Mouse (Mus musculus) fibroblast of lung, adult 2 months (primary cell): ENCODE measurements around the gene Tcaf3.

Source experiments
- DNase-seq: peaks from one replicate; pipeline ENCODE4 v3.0.0-alpha.2; 2011; ENCODE audit warnings: low read depth

Gene Tcaf3

DNA sequence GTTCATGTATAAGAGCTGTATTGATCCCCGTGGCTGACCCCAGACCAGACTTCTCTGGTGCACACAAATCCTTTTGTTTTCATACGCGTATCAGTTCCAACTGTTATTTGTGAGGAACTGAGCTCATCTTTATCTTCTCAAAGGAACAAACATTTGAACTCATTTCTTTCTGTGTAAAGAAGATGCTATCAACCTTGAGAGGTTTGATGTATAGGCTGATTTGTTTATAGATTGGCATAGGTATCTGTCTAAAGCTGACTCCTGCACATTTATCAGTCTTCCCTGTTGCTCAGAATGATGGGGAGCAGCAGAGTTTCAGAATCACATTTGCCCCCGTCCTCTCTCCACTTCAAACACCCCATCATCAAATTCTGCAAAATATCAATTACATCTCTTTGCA, at the start of gene Tcaf3:
Gene Tcaf3, minus strand, starts transcription at position 101 of the 400 bp plus-strand sequence.
- no peak for DNase-seq

DNA sequence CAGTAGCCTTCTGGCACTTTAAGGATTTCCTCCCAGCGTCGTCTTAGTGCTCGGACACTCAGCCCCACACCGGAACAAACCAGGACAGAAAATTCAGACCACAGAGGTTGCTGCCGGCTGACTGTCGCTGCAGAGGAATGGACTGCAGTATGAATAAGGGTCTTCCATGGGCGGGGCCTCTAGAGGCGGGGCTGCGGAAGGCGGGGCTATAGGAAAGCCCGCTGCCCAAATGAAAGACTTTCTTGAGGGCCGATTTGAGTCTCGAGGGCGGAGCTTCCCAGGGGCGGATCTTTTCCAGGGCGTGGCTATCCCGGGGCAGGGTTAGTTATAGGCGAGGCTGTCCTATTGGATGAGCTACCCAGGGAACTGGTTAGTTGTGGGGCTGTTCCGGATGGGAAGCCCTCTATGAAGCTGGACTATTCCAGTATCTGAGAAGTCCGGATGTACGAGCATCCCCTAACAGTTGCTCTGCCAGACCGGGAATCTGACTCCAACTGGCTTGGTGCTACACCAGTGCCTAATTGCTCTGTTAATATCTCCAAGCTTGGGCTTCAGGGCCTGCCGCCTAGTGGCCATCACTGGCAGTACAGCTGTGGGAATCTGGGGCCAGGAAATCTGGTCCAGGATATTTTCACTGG, 47.5 kb upstream of the Tcaf3 start, which contains the start of gene Tcaf2:
Gene Tcaf2, minus strand, starts transcription at position 343 of the 638 bp plus-strand sequence.
- DNase-seq, result peak; percentile 91

DNA sequence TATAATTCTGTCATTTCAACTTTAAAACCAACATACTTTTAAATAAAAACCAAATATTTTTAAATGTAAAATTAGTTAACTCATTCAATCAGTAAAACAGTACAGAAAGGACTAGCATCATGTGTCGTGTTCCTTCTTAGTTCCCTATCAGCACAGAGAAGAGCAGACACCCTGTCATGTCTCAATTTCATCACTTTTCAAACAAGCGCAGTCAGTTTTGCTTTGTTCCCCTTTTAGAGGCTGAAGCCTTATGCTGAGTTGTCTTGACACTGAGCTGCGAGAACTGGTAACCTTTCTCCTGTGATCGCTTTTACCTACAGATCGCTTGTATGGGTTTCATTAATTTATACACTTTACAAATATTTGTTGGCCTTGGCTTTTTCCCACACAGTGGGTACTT, 36.9 kb upstream of the Tcaf3 start:
- DNase-seq, result no peak

DNA sequence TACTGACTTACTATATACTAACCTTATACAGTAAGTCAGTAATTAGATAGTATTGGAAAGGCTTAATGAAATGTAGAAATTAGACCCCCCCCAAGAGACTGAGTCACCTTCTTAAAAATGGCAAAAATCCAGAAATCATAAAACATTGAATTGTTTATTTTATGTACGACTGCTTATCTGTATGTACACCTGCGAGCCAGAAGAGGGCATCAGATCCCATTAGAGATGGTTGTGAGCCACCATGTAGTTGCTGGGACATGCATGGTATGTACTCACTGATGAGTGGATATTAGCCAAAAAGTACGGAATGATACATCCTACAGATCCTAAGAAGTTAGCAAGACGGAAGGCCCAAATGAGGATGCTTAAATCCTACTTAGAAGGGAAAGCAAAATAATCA, 33.9 kb upstream of the Tcaf3 start:
- no peak for DNase-seq

DNA sequence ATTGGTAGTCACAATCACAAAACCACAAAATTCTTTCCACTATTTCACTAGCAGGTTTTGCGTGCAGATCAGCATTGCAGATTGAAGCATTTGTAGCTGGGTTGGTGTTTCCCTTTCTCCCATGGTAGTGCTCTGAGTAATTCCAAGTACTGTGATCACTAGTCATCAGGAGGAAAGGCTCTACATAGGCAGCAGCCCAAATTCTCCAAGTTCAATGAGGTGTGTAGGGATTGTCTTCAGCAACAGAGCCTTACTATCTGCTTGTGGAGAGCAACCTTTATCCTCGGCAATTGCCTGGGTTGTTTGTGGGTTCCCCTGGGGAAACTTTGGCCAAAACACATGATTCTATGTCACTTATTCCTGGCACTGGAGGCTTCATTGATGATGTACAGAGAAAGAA, 19.4 kb upstream of the Tcaf3 start:
- no peak for DNase-seq

DNA sequence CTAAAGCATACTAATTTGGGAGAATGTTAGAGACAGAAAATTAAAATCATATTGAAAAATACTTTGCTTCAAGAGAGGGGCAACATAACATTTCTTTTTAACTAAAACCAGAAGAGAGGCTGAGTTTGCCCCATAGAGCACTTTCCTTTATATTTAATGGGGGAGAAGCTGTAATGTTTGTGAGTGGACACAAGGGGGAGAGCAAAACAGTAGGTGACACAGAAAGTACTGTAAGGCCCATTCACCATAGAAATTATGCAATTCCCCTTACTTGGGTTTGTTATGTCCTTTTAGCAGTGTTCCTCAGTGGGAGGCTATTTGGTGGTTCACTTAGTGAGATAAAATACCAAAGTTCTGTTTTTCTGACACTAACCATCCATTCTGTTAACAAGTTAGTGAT, 14.7 kb upstream of the Tcaf3 start:
- peak; percentile 22 for DNase-seq

DNA sequence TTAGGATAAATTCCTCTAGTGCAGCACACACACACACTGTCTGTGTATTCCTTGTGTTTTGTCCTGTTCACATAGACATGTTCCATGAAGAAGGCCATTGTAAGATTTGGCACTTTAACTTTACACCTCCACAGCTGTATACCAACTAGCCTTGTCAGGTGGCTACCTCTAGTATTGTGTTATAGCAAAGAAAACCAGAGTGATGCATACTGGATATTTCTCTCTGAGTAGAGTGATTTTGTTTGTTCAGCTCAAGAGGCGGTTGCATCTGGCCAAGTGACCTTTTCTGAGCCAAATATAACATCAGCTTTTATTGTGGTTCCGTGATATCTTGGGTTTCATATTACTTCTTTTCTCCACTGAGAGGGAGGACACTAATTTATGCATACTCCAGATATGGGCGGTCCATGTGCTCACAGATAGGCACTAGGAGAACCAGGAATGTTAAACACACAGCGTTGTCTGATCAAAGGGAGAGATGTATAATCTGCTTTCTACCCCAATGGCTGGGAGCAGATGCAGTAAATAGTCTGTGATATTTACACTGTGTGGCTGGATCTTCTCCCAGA, 13.5 kb upstream of the Tcaf3 start:
- no peak for DNase-seq

DNA sequence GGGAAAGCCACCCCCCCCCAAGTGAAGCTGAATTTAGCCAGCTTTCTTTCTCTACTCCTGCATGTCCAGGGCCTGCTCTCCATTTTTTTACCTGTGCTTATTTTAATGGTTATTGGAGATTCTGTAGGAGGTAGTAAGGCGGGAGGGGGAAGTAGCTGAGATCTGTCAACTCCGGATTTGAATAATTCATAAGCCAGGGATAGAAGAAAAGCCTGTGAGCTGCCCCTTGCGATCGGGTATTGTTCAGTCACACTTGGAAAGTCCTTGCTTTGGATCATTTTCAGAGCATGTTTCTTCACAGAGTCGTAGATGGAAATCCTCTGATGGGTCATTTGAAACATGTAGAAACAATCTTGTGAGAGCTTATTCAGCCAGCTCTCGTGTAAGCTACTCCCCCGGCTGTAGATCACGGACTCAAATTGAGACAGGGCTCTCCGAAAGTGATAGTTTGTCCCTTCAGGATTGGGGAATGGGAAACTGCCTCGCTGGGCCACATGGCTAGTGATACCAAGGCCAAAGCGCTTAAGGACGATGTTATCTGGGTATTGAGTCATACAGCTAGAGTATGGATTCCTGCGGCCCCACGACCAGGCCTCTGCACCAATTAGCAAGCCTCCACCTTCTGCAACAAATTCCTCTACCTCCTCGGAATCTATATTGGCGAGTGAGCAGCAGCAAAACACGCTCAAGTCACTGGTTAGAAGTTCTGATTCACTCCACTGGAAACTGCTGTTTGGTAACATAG, 4.2 kb downstream of the Tcaf3 start:
- DNase-seq, result no peak

DNA sequence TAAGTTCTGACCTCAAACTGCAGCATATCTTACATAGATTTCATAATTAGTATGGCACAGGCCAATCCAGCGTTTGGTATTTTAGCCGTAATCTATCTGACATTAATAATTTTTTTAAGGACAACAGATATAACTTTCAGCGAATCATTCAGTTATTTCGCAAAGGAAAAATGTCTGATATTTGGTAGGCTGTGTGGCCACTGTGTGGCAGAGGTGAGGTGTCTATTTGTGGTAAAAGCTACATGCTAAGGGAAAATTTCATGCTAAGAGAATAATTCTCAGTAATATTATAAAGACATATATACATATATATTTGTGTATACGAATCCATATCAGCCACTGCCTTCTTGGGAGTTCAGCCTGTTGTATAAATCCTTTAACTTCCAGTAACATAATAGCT, 10.9 kb downstream of the Tcaf3 start:
- DNase-seq, result no peak

DNA sequence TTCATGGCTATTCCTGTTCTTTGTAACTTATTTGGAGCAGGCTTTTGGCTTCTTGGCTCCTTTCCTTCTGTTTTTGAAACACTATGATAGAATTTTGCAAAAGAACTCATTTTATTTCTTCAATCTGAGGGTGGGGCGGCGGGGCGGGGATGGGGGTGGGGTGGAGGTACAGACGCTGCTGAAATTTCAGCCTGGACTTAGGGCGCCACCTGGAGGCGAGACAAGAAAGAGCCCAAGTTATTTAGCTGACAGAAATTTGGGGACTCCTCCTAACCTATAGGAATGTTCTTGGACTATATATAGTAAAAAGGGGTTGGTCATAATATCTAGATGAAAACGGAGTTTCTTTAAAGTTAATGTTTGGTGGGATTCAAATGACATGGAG, 14.0 kb downstream of the Tcaf3 start:
- DNase-seq, result no peak

DNA sequence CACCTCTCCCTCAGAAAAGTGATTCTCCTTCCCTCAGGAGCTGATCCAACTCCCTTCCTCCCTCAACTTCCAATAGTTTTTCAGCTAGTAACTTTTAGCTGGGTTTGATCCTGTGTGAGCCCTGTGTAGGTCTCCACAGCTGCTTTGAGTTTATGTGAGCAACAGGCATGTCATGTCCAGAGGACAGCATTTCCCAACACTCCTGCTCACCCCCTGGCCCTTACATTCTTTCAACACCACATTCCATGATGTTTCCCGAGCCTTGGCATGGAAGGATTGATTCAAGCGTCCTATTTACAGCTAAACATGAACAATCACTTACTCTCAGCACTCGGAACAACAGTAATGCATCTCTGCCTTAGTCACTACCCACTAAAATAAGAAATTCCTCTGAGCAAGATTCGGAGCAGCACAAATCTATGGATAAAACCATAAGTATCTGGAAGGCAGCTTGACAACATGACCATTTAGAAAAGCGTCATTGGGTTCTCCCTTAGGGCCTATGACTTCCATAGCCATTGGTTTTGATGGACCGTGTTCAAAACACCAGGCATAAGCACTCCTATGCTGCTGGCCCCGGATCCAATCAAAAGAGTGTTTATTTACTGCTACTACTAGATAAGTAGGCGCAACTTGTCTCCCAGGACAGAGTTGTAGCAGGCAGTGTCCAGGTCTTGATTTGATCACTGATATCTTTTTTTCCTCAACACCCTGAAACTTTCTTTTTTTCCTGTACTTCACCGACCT, 14.6 kb downstream of the Tcaf3 start:
- peak; percentile 40 for DNase-seq

DNA sequence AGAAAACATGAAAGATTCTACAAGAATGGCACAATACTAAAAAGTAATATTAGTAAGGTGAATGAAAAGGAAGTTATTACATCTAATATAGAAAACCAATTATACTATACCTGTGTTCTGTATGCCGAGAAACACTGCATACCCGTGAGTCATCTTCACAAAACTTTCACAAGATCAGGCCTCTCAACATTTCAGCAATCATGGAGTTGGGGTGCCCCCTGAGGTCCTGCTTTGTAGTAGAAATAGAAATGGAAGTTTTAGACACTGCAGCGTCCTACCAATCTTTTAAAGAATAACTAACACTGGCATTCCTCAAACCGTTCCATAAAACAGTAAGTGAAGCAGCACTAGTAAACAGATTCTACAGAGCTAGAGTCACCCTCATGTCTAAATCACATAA, 18.8 kb downstream of the Tcaf3 start:
- no peak for DNase-seq

DNA sequence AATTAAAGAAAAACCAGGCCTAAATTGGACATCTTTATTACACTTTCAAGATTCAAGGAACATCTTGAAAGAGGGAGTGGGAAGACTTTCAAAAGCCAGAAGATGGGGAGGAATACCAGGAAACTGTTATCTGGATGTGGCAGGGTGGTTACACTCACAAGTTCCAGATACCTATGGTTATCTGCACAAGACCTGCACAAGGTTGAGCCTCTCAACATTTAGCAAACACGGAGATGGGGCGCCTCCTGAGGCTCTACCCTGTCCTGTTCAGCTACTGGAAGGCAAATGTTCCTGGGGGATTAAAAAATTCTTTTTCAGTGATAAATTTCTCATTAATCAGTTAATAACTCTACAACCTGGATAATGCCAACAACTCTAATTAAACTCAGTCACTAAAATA, 20.1 kb downstream of the Tcaf3 start:
- no peak for DNase-seq

DNA sequence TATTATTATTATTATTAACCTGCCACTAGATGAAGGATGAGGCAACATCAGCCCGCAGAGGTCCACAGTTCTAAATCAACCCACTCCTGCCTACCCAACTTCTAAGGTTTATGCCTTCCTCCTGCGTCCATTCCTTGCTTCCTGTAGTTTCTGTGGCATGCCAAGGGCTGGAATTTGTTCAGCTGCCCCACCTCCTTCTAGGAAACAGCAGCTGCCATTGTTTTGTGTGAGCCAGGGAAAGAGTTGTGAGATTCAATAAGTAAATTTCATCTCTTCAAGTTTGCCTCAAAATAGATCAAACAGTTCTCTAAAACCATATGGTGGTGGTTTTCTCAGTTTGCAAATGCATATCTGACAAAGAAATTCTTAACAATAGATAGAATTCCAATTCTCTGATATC, 29.3 kb downstream of the Tcaf3 start:
- no peak for DNase-seq

DNA sequence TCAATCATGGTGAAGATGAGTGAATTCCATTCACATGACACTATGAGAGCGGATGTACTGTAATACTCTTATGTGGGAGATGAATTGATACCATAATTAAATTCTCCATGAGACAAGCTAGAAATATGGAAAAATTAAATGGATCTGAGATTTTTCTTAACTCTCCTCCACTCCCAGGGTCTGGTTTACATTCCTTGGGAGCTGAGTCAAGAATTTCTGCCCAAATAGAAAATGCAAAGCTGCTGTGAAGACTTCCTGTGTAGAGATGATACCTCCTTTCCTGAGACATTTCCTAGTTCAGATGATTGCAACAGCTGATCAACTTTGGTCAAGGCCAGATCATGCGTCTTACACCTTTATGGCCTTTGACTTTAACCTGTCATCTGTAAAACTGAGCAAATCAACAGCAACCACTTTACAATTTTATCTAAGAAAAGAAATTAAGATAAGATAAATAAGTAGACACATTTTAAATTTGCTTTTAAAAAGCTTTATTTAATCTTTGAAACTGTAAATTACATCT, 31.4 kb downstream of the Tcaf3 start:
- DNase-seq, result no peak

DNA sequence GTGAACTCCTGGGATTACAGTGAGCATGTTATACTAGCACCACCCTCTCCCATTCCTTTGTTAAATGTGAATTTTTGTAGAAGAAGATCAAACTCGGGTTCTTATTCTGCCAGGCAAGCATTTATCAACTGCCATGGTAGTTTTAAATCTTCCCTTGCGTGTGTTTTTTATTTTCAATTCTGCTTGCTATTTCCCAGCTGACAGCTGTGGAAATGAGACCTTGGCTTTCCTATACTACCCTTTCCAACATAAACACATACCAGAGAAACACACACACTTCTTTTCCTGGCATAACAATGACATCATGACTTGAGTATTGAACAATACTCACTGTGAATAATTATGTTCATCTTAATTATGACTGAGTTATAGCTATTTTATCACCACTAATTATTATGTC, 35.2 kb downstream of the Tcaf3 start:
- no peak for DNase-seq

DNA sequence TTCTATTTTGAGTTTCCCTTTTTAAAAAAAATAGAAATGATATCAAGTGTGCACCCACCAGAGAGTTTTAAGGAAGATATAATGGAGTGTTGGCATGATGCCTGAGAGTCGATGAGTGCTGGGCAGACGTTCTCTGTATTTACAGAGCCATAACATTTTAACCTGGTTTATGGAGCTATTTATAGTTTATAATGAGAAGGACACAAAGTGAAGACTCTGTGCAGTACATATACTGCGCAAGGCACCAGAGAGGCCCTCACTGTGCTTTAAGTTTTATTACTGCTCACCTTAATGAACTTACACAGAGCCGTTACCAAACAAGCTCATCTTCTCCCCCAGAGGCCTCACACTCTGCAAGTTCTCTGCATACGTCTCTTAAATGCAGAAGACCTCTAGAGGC, 36.6 kb downstream of the Tcaf3 start:
- no peak for DNase-seq

DNA sequence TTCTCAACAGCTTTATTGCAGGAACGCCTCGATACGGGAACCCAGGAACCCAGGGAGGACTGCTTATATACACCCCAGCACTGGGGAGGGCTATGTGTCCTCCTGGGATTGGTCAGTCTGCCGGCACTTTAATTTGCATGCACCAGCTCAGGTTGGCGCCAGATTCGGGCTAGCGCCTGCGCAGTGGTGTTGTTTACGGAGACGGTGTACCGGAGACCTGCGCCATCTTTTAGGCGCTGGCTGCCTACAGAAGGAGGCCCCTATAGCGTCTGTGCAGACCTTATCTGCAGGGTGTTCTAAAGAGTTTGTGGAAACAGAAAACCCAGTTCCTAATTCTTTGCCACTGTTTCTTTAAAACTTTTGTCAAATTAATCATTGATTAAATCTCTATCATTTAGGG, 38.9 kb downstream of the Tcaf3 start:
- no peak for DNase-seq

DNA sequence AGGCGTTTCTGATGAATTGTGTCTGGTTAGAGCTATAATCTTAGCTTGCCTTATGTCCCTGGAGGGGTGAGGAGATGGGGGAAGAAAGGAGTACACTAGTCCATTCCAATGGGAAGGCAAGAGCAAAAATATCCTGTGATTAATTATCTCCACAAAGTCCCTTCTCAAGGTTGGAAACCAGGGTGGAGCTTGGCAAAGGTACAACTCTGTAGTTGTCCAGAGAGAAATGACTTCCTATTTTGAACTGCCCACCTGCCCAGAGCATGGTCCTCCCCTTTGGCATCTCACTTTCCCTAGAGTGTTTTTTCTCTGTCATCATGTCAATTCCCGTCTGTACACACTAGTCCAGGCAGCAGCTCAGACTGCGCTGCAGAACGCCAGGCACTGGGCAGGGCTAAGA, 50.0 kb downstream of the Tcaf3 start, which contains the start of gene Olfr455:
Gene Olfr455, minus strand, starts transcription at position 127 of the 400 bp plus-strand sequence.
- DNase-seq, result no peak

DNA sequence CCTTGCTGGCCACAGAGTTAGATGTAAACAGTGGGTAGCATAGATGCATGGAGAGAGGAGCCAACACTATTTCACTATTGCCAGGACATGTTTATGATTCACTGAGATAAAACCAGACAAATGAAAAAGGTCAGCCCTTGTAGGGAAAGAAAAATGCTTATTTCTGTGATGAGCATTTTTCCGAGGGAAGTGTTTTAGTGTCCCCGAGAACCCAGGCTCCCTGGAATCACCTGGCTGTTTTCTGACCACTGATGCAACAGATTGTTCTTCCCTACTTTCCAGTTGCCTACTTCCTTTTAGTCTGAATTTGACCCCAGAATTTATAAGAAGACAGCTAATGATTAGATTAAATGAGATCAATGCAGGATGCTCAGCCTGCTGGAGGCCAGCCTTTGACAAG, 51.3 kb downstream of the Tcaf3 start:
- DNase-seq, result no peak

DNA sequence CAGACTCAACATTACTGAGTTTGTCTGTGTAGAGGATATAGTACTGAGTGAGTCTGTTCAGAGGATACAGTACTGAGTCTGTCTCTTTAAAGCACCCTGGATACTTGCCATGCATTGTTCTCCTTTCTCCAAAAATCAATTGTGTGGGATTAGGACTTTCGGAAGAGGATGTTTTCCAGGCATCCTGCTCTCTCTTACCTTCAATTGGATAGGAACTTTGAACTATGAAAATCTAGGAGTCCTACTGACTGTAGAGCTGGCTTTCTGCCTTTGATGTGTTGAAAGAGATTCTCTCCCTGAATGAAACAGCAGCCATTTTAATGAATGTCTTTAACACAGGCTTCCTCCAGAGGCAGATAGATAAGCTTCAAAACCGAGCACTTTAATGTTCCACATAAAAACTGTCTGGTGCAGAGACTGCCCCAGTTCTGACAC, 52.0 kb downstream of the Tcaf3 start:
- no peak for DNase-seq

DNA sequence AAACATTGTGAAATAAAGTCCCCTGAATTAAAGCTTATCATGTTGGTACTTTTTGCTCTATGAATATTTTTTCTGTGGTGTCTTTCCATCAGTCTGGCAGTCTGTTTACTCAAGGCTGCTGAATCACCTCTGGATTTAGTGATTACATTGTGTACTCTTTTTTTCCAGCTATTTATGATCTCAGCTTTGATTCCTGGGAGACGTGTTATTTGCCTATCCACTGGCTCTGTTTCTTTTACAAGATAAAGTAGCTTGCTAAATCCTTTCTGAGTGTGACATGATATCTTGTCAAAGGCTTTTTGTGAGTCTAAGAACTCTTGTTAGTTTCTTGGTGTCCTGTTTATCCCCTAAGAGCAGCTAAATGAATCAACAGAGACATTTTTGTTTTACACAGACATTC, 52.6 kb downstream of the Tcaf3 start:
- no peak for DNase-seq
